Mouse (Mus musculus) thymus, adult 2 months (tissue): ENCODE results near the gene Prex1. TPM values are rescaled to one million over a fixed set of nuclear protein-coding genes. Genes with fewer than 3 reads are reported as not detected.
A peak's percentile ranks its signal among the peaks of the same experiment; 100 is the strongest.

Experiments used
- DNase-seq: peaks from one replicate; pipeline ENCODE4 v3.0.0; 2021
- H3K27ac ChIP-seq: fragments of 200-500 bp; 2 replicates; pipeline ENCODE4 v1.5.1; 2012; ENCODE audit warnings: low read length, control low read depth; ENCODE audit not compliant: control insufficient read depth, insufficient read depth
- H3K27me3 ChIP-seq: fragments of 200-500 bp; 2 replicates; pipeline ENCODE4 v1.6.1; 2012; ENCODE audit warnings: mild to moderate bottlenecking, low read length, moderate library complexity, mixed read lengths; ENCODE audit not compliant: control insufficient read depth, insufficient read depth
- H3K36me3 ChIP-seq: fragments of 200-500 bp; 2 replicates; pipeline ENCODE4 v1.6.1; 2012; ENCODE audit warnings: mild to moderate bottlenecking, low read length, moderate library complexity; ENCODE audit not compliant: control insufficient read depth, insufficient read depth
- H3K4me1 ChIP-seq: fragments of 200-500 bp; replicated peaks from 2 replicates; pipeline ENCODE4 v1.6.1; 2012; ENCODE audit warnings: low read length; ENCODE audit not compliant: control insufficient read depth, insufficient read depth
- H3K4me3 ChIP-seq: fragments of 200-500 bp; 2 replicates; pipeline ENCODE4 v1.5.1; 2012; ENCODE audit warnings: mild to moderate bottlenecking, low read length, control low read depth, moderate library complexity; ENCODE audit not compliant: control insufficient read depth, insufficient read depth
- CTCF ChIP-seq: fragments of 200-500 bp; IDR thresholded peaks from 2 replicates; pipeline ENCODE4 v1.5.1; 2012; ENCODE audit warnings: mild to moderate bottlenecking, control low read depth, low read length, moderate library complexity, borderline replicate concordance; ENCODE audit not compliant: control insufficient read depth, poor library complexity, insufficient read depth; ENCODE audit errors: extremely low read depth
- POLR2A ChIP-seq: fragments of 200-500 bp; IDR thresholded peaks from 2 replicates; pipeline ENCODE4 v1.6.1; 2012; ENCODE audit warnings: mild to moderate bottlenecking, low read length, control low read depth, moderate library complexity; ENCODE audit not compliant: control insufficient read depth, poor library complexity, insufficient read depth; ENCODE audit errors: extremely low read depth
- WGBS: fragments of 180-500 bp; shearing (Covaris S2); methylation state at CpG from one replicate; pipeline ENCODE4 v1.1.7; 2018; 5-methylcytosine and 5-hydroxymethylcytosine counted together
- polyA plus RNA-seq: library from polyadenylated mRNA; depleted of rRNA; stranded (reverse); fragments of >200 nt; gene quantifications from 2 replicates; pipeline ENCODE4 v1.2.3, GENCODE M21; 2012

The Prex1 gene
- polyA plus RNA-seq, 1 experiment = 264 TPM

DNA sequence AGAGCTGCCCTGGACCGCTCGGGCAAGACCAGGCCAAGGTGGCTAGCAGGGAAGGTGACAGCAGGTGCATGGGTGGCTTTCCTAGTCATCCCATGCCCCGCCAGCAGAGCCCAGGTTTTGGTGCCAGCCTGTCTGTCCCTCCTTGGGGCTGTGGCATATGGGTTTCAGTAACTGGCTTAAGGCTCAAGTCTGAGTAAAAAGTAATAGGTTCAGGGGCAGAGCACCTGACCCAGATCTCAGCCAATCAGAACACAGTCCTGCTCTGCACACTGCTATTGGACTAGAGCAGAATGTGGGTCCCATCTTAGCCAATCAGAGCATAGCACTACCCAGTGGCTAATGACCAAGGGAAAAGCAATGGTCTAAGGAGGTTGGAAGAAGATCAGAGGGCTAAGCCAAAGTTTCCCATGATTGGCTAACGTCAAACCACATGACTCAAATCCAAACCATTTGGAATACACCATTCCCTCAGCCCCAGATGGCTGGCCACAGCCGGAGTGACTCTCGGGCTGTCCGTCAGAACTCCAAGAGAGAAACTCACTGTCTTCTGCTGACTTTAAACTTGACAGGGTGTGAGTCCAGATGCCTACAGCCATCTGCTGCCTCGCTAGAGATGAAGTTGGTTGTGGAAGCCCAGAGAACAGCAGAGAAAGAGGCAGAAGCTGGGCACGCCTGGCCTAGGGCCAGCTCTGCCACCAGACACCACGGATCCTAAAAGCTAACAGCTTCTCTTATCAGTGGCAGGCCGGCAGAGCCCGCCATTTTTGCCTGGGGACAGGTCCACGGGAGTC is 80.9 kb downstream of the Prex1 start:
- Histone ChIP-seq H3K27ac (peak overlapping the region; percentile 99), H3K36me3 (peaks cover 9% of the 10 kb centered on the region), H3K27me3 (no peaks in the 10 kb centered on the region), H3K4me1 (peaks cover 89% of the 10 kb centered on the region), H3K4me3 (no peak overlapping the region)
- 92% methylated on average over 13 of the region's 13 CpGs for WGBS
- TF ChIP-seq CTCF (no peak), POLR2A (0 out of 2 replicates have a peak, but pooled peaks have one; percentile 39)
- DNase-seq = no peak

DNA sequence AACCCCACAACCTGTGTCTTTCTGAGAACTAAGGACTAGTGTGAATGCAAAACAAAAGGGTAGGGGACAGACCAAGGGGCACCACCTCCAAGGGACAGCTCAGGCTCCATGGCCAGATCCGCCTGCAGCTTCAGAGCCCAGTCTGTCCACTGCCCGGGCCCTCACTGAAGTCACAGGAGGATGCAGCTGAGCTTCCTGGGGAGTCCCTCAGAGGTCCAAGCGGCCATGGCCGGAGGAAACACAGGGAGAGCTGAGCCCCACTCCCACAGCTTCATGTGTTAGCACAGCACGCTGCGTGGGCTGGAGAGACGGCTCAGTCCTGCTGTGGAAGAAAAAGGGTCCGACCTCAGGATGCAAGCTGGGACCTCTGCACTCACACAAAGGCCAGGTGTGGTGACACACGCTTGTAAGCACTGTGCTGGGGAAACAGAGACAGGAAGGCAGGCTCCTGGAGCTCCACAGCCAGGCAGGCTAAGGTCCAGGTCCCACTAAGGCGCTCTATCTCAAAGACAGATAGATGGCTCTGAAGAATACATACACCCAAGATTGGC is 81.9 kb downstream of the Prex1 start:
- peak; percentile 60 for DNase-seq
- Histone ChIP-seq H3K27ac (peak overlapping the region; percentile 99), H3K27me3 (no peaks in the 10 kb centered on the region), H3K4me3 (no peak overlapping the region), H3K36me3 (peaks cover 7% of the 10 kb centered on the region), H3K4me1 (peaks cover 88% of the 10 kb centered on the region)
- 35% methylated on average over 10 of the region's 10 CpGs for WGBS
- TF ChIP-seq POLR2A = peak; percentile 26; the same call in 1 of the 2 replicates
- no peak for TF ChIP-seq CTCF

DNA sequence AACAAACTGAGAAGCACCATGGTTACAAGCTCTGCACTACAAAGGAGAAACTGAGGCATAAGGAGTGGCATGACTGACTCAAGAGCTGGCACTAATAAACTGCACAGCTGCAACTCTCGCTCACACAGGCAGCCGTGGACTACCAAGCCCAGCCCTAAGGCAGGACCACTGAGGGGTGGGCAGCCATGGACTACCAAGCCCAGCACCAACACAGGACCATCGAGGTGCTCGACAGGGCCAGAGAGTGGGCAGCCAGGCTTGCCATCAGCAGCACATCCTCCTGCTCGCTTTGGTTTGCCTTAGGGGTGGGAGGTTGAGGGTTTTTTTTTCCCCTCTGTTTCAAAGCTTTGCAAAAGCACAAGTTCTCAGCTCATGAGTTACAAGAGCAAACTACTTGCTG is 82.4 kb downstream of the Prex1 start:
- no peak for TF ChIP-seq CTCF
- no peak for TF ChIP-seq POLR2A
- H3K36me3 ChIP-seq = peaks cover 7% of the 10 kb centered on the region
- peaks cover 88% of the 10 kb centered on the region for H3K4me1 ChIP-seq
- H3K27me3 ChIP-seq = no peaks in the 10 kb centered on the region
- no peak overlapping the region for H3K4me3 ChIP-seq
- DNase-seq = peak; percentile 46
- WGBS = 20% methylated on average over 5 of the region's 5 CpGs
- peak overlapping the region; percentile 99 for H3K27ac ChIP-seq

GRCm38 (mm10) chr2:166629941-166630674 is 83.5 kb downstream of the Prex1 start:
- H3K36me3 ChIP-seq = peaks cover 7% of the 10 kb centered on the region
- no peak overlapping the region for H3K4me3 ChIP-seq
- H3K4me1 ChIP-seq = peaks cover 88% of the 10 kb centered on the region
- TF ChIP-seq POLR2A (peak; percentile 51; the same call in 1 of the 2 replicates), CTCF (no peak)
- peak overlapping the region; percentile 99 for H3K27ac ChIP-seq
- WGBS = 34% methylated on average over 17 of the region's 17 CpGs
- peak; percentile 87 for DNase-seq
- no peaks in the 10 kb centered on the region for H3K27me3 ChIP-seq

DNA sequence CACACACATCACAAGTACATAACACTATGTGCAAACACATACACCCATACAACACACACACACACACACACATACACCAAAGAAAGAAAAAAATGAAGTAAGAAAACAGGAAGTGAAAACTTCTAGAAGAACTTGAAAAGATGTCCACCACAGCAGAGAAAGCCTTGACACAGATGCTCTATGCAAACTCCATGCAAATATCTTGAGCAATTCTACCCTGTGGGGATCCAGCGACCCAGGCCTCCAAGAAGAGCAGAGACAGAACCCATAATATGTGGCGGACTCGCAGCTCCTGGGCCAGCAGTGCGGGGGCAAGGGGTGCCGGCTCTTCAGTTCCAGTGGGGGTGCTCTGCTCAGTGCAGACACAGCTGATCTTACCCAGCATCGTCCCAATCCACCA is 86.1 kb downstream of the Prex1 start:
- DNase-seq = no peak
- 60% methylated on average over 6 of the region's 6 CpGs for WGBS
- Histone ChIP-seq H3K4me3 (no peak overlapping the region), H3K27ac (peak overlapping the region; percentile 86), H3K4me1 (peaks cover 87% of the 10 kb centered on the region), H3K27me3 (no peaks in the 10 kb centered on the region), H3K36me3 (no peaks in the 10 kb centered on the region; the same call in 1 of the 2 replicates)
- TF ChIP-seq POLR2A (no peak), CTCF (no peak)

- H3K4me1 ChIP-seq = peaks cover 83% of the 10 kb centered on the region
These were observed 88.4 kb downstream of the Prex1 start for GRCm38 (mm10) chr2:166625219-166625618.

More at GRCm38 (mm10) chr2:166625219-166625618, 88.4 kb downstream of the Prex1 start:
- no peaks in the 10 kb centered on the region for H3K36me3 ChIP-seq
- WGBS = 49% methylated on average over 11 of the region's 11 CpGs
- H3K4me3 ChIP-seq = no peak overlapping the region
- peak overlapping the region; percentile 17; the same call in 1 of the 2 replicates for H3K27ac ChIP-seq
- DNase-seq = no peak
- no peaks in the 10 kb centered on the region for H3K27me3 ChIP-seq
- TF ChIP-seq POLR2A (no peak), CTCF (no peak)
